Mouse (Mus musculus) activated CD4-positive, CD25-positive, alpha-beta regulatory T cell, adult 4 months (primary cell): ENCODE measurements around the gene Cdh4. TPM values are rescaled to one million over a fixed set of nuclear protein-coding genes. Genes with fewer than 3 reads are reported as not detected.

Source experiments
- ATAC-seq: one replicate; pipeline ENCODE4 v1.8.0; 2017
- polyA plus RNA-seq, 2 experiments: library from polyadenylated mRNA; unstranded; fragments of 100-300 nt; shearing (Covaris generic); gene quantifications; one replicate each; pipeline ENCODE4 v1.2.1; 2017

Cdh4 gene
- polyA plus RNA-seq, 2 experiments from 2014 or later = 0.14 to 0.20 TPM

- no peak for ATAC-seq
Measured at GRCm38 (mm10) chr2:179600347-179600746, 158.1 kb downstream of the Cdh4 start.

GRCm38 (mm10) chr2:179601167-179601566, 158.9 kb downstream of the Cdh4 start:
- ATAC-seq = no peak

- no peak for ATAC-seq
Measured at GRCm38 (mm10) chr2:179604746-179605145, 162.5 kb downstream of the Cdh4 start.

- no peak for ATAC-seq
Measured at GRCm38 (mm10) chr2:179605255-179605654, 163.0 kb downstream of the Cdh4 start.

- no peak for ATAC-seq
Measured at GRCm38 (mm10) chr2:179606341-179606740, 164.1 kb downstream of the Cdh4 start.

GRCm38 (mm10) chr2:179615906-179616305, 173.7 kb downstream of the Cdh4 start:
- no peak for ATAC-seq

GRCm38 (mm10) chr2:179623643-179624473, 181.6 kb downstream of the Cdh4 start:
- no peak for ATAC-seq

GRCm38 (mm10) chr2:179627563-179627962, 185.3 kb downstream of the Cdh4 start:
- ATAC-seq = no peak

- no peak for ATAC-seq
Measured at GRCm38 (mm10) chr2:179630720-179631119, 188.5 kb downstream of the Cdh4 start.

GRCm38 (mm10) chr2:179640576-179641301, 198.5 kb downstream of the Cdh4 start:
- no peak for ATAC-seq

GRCm38 (mm10) chr2:179648573-179649263, 206.5 kb downstream of the Cdh4 start:
- peak; percentile 81 for ATAC-seq

GRCm38 (mm10) chr2:179649370-179649769, 207.1 kb downstream of the Cdh4 start:
- peak; percentile 16 for ATAC-seq

- no peak for ATAC-seq
Measured at GRCm38 (mm10) chr2:179650168-179650567, 207.9 kb downstream of the Cdh4 start.

- no peak for ATAC-seq
Measured at GRCm38 (mm10) chr2:179655506-179655905, 213.3 kb downstream of the Cdh4 start.

GRCm38 (mm10) chr2:179659254-179659653, 217.0 kb downstream of the Cdh4 start:
- ATAC-seq = no peak

- no peak for ATAC-seq
Measured at GRCm38 (mm10) chr2:179661998-179662714, 219.9 kb downstream of the Cdh4 start.

GRCm38 (mm10) chr2:179662739-179663138, 220.5 kb downstream of the Cdh4 start:
- ATAC-seq = no peak

GRCm38 (mm10) chr2:179663652-179664051, 221.4 kb downstream of the Cdh4 start:
- ATAC-seq = no peak

- ATAC-seq = no peak
Measured at GRCm38 (mm10) chr2:179664171-179664608, 222.0 kb downstream of the Cdh4 start.

GRCm38 (mm10) chr2:179670689-179671088, 228.5 kb downstream of the Cdh4 start:
- no peak for ATAC-seq

GRCm38 (mm10) chr2:179679866-179680265, 237.6 kb downstream of the Cdh4 start:
- ATAC-seq = no peak

GRCm38 (mm10) chr2:179681386-179681785, 239.2 kb downstream of the Cdh4 start:
- ATAC-seq = no peak
